Mouse (Mus musculus) Patski (cell line): ENCODE measurements around the gene Gm49320. TPM values are rescaled to one million over a fixed set of nuclear protein-coding genes. Genes with fewer than 3 reads are reported as not detected.

Source experiments
- ATAC-seq: fragments of 100-300 bp; one replicate; pipeline ENCODE4 v1.8.0; 2021
- CTCF ChIA-PET: fragments of 350-600 bp; sonication (Branson Sonifier 250); formaldehyde crosslinking; loops from one replicate; lab custom pipeline; 2022; ENCODE audit warnings: inconsistent platforms; lab: Charles Lee
- POLR2A ChIA-PET: fragments of 350-600 bp; sonication (Branson Sonifier 250); formaldehyde crosslinking; loops from one replicate; lab custom pipeline; 2022; ENCODE audit warnings: antibody characterized with exemption, inconsistent platforms; lab: Charles Lee
- DNase-seq: peaks from one replicate; pipeline ENCODE4 v3.0.0-alpha.2; 2011; ENCODE audit warnings: low read depth, low spot score
- H3K27me3 ChIP-seq: fragments of 371-371 bp; one replicate; pipeline ENCODE4 v1.5.1; 2021
- CTCF ChIP-seq: fragments of 100-300 bp; IDR thresholded peaks from one replicate; pipeline ENCODE4 v1.5.1; 2021
- in situ Hi-C: fragments of 300-500 bp; cut with MboI; formaldehyde crosslinking; loops from 3 replicates; pipeline ENCODE4 v1.11.1; 2018; ENCODE audit warnings: low pct_unique_long_range_greater_than_20kb, mixed read lengths
- polyA plus RNA-seq: library from polyadenylated mRNA; unstranded; gene quantifications from one replicate; pipeline ENCODE4 v1.2.3, GENCODE M21; 2021

Gene Gm49320
- polyA plus RNA-seq, 1 experiment from 2014 or later = not detected

GRCm38 (mm10) chr8:4257350-4257749, 18.7 kb downstream of the Gm49320 start:
- in situ Hi-C loops = no loop called here
- no peaks in the 10 kb centered on the region for H3K27me3 ChIP-seq
- TF ChIP-seq CTCF = no peak
- ChIA-PET CTCF (interaction anchor here (1.0 to 4.1 kb wide), 11 partner anchors 13 to 118 kb away, joined by 3 to 17 read pairs (median 7); no protein-coding TSS in a partner anchor), POLR2A (interaction anchor here (1.1 kb wide), 2 partner anchors 18 kb away, joined by 3 read pairs; partner anchors contain the start of gene Timm44)
- DNase-seq (no peak), ATAC-seq (no peak)

- no peak for DNase-seq
- in situ Hi-C loops = no loop called here
- H3K27me3 ChIP-seq = no peaks in the 10 kb centered on the region
- ChIA-PET CTCF (interaction anchor here (0.9 to 4.1 kb wide), 10 partner anchors 14 to 119 kb away, joined by 3 to 17 read pairs (median 6); no protein-coding TSS in a partner anchor), POLR2A (interaction anchor here (1.1 to 1.3 kb wide), 3 partner anchors 17 to 65 kb away, joined by 3 read pairs; partner anchors contain the start of gene Timm44)
- ATAC-seq = peak; percentile 69
- no peak for TF ChIP-seq CTCF
Observed at GRCm38 (mm10) chr8:4258233-4258632, 19.6 kb downstream of the Gm49320 start.

GRCm38 (mm10) chr8:4258678-4259077, 20.0 kb downstream of the Gm49320 start:
- CTCF ChIA-PET = interaction anchor here (0.9 to 4.1 kb wide), 9 partner anchors 14 to 119 kb away, joined by 3 to 17 read pairs (median 4); no protein-coding TSS in a partner anchor

GRCm38 (mm10) chr8:4259125-4259804, 20.6 kb downstream of the Gm49320 start, which contains the start of gene Ctxn1:
Ctxn1 (minus strand) TSS chr8:4259274.
- DNase-seq = no peak

More at GRCm38 (mm10) chr8:4258678-4259077, 20.0 kb downstream of the Gm49320 start:
- TF ChIP-seq CTCF = no peak
- in situ Hi-C loops = no loop called here
- DNase-seq = no peak
- H3K27me3 ChIP-seq = no peaks in the 10 kb centered on the region
- POLR2A ChIA-PET = interaction anchor here (1.1 to 1.3 kb wide), 2 partner anchors 17 to 65 kb away, joined by 3 read pairs; partner anchors contain the start of gene Timm44
- peak; percentile 41 for ATAC-seq

GRCm38 (mm10) chr8:4259805-4260170, 21.1 kb downstream of the Gm49320 start:
- ChIA-PET CTCF (interaction anchor here (1.8 to 4.1 kb wide), 3 partner anchors 13 to 62 kb away, joined by 4 to 17 read pairs (median 9); no protein-coding TSS in a partner anchor), POLR2A (no interaction called here)
- no peak for ATAC-seq
- H3K27me3 ChIP-seq = no peaks in the 10 kb centered on the region
- in situ Hi-C loops = no loop called here
- DNase-seq = no peak
- TF ChIP-seq CTCF = no peak

More at GRCm38 (mm10) chr8:4259125-4259804, 20.6 kb downstream of the Gm49320 start, which contains the start of gene Ctxn1:
- in situ Hi-C loops = no loop called here
- H3K27me3 ChIP-seq = no peaks in the 10 kb centered on the region
- ChIA-PET POLR2A (interaction anchor here (1.3 kb wide), 1 partner anchor 66 kb away, joined by 3 read pairs; no protein-coding TSS in a partner anchor), CTCF (interaction anchor here (1.5 to 4.1 kb wide), 6 partner anchors 13 to 120 kb away, joined by 4 to 17 read pairs (median 6); no protein-coding TSS in a partner anchor)
- ATAC-seq = peak; percentile 88
- TF ChIP-seq CTCF = no peak

GRCm38 (mm10) chr8:4263105-4263791, 24.6 kb downstream of the Gm49320 start:
- TF ChIP-seq CTCF = no peak
- POLR2A ChIA-PET = interaction anchor here (0.6 kb wide), 1 partner anchor 12 kb away, joined by 3 read pairs; no protein-coding TSS in a partner anchor
- ATAC-seq = no peak
- CTCF ChIA-PET = interaction anchor here (0.8 to 2.4 kb wide), 2 partner anchors 11 to 13 kb away, joined by 3 to 10 read pairs; partner anchors contain the start of gene Snapc2
- in situ Hi-C loops = no loop called here
- no peaks in the 10 kb centered on the region for H3K27me3 ChIP-seq
- DNase-seq = no peak

- ChIA-PET POLR2A (no interaction called here), CTCF (interaction anchor here (0.7 to 1.5 kb wide), 4 partner anchors 11 to 100 kb away, joined by 3 to 5 read pairs (median 4); no protein-coding TSS in a partner anchor)
- TF ChIP-seq CTCF = no peak
- no peak for DNase-seq
- H3K27me3 ChIP-seq = no peaks in the 10 kb centered on the region
- in situ Hi-C loops = no loop called here
- no peak for ATAC-seq
Observed at GRCm38 (mm10) chr8:4265160-4265914, 26.7 kb downstream of the Gm49320 start.

GRCm38 (mm10) chr8:4267627-4268026, 29.0 kb downstream of the Gm49320 start:
- in situ Hi-C loops = no loop called here
- POLR2A ChIA-PET = no interaction called here
- DNase-seq (no peak), ATAC-seq (no peak)
- CTCF ChIA-PET = interaction anchor here (1.2 kb wide), 1 partner anchor 55 kb away, joined by 3 read pairs; no protein-coding TSS in a partner anchor
- H3K27me3 ChIP-seq = no peaks in the 10 kb centered on the region
- TF ChIP-seq CTCF = no peak

GRCm38 (mm10) chr8:4269609-4270008, 30.9 kb downstream of the Gm49320 start:
- in situ Hi-C loops = no loop called here

More at GRCm38 (mm10) chr8:4269609-4270008, 30.9 kb downstream of the Gm49320 start:
- DNase-seq (no peak), ATAC-seq (no peak)
- POLR2A ChIA-PET = no interaction called here
- CTCF ChIA-PET = no interaction called here
- no peak for TF ChIP-seq CTCF
- H3K27me3 ChIP-seq = no peaks in the 10 kb centered on the region
